Mouse (Mus musculus) 3134 (cell line): Measurements from ENCODE around the gene Tfrc.

ENCODE experiments used
- DNase-seq: peaks from one replicate; pipeline ENCODE4 v3.0.0-alpha.2; 2011; ENCODE audit warnings: low spot score; ENCODE audit not compliant: insufficient read length; ENCODE audit errors: extremely low read depth

Gene Tfrc

GRCm38 (mm10) chr16:32645361-32645914 lies 36.7 kb downstream of the Tfrc start:
- peak; percentile 81 for DNase-seq

- peak; percentile 69 for DNase-seq
Observed at GRCm38 (mm10) chr16:32646014-32646413, 37.3 kb downstream of the Tfrc start.

GRCm38 (mm10) chr16:32647712-32648111 lies 39.0 kb downstream of the Tfrc start:
- DNase-seq: no peak

GRCm38 (mm10) chr16:32650461-32650860 lies 41.7 kb downstream of the Tfrc start:
- DNase-seq: no peak

GRCm38 (mm10) chr16:32650974-32651618 lies 42.4 kb downstream of the Tfrc start:
- DNase-seq: no peak

GRCm38 (mm10) chr16:32654071-32654733 lies 45.5 kb downstream of the Tfrc start:
- no peak for DNase-seq

- no peak for DNase-seq
Observed at GRCm38 (mm10) chr16:32655534-32655933, 46.8 kb downstream of the Tfrc start.

GRCm38 (mm10) chr16:32656321-32656720 lies 47.6 kb downstream of the Tfrc start:
- no peak for DNase-seq

GRCm38 (mm10) chr16:32656794-32657193 lies 48.1 kb downstream of the Tfrc start:
- peak; percentile 83 for DNase-seq

- peak; percentile 82 for DNase-seq
Observed at GRCm38 (mm10) chr16:32657498-32658250, 49.0 kb downstream of the Tfrc start.

- peak; percentile 80 for DNase-seq
Observed at GRCm38 (mm10) chr16:32658743-32659171, 50.0 kb downstream of the Tfrc start.

GRCm38 (mm10) chr16:32659385-32659784 lies 50.7 kb downstream of the Tfrc start:
- peak; percentile 64 for DNase-seq

GRCm38 (mm10) chr16:32660095-32660494 lies 51.4 kb downstream of the Tfrc start:
- DNase-seq: no peak

GRCm38 (mm10) chr16:32660557-32661321 lies 52.0 kb downstream of the Tfrc start:
- DNase-seq: peak; percentile 69

- no peak for DNase-seq
Observed at GRCm38 (mm10) chr16:32661493-32661921, 52.8 kb downstream of the Tfrc start.

- DNase-seq: no peak
Observed at GRCm38 (mm10) chr16:32662372-32662771, 53.7 kb downstream of the Tfrc start.

- no peak for DNase-seq
Observed at GRCm38 (mm10) chr16:32663231-32663858, 54.6 kb downstream of the Tfrc start.

GRCm38 (mm10) chr16:32664211-32664610 lies 55.5 kb downstream of the Tfrc start:
- DNase-seq: no peak

- DNase-seq: no peak
Observed at GRCm38 (mm10) chr16:32665851-32666665, 57.3 kb downstream of the Tfrc start.
